Mouse (Mus musculus) C2C12 (cell line): ENCODE measurements around the gene Phlda1.

Source experiments
- CEBPB ChIP-seq: IDR thresholded peaks from one replicate; pipeline ENCODE4 v1.6.1; 2011; ENCODE audit warnings: low read depth, mild to moderate bottlenecking, control low read depth, moderate library complexity
- CTCF ChIP-seq: IDR thresholded peaks from one replicate; pipeline ENCODE4 v1.5.1; 2011; ENCODE audit not compliant: control insufficient read depth, insufficient read depth, insufficient read length
- FOSL1 ChIP-seq: IDR thresholded peaks from one replicate; pipeline ENCODE4 v1.8.0; 2011; ENCODE audit warnings: mild to moderate bottlenecking, low read length; ENCODE audit not compliant: poor library complexity, insufficient read depth, severe bottlenecking
- MAX ChIP-seq: IDR thresholded peaks from one replicate; pipeline ENCODE4 v1.6.1; 2011; ENCODE audit warnings: mild to moderate bottlenecking, control low read depth
- MYOD1 ChIP-seq: IDR thresholded peaks from one replicate; pipeline ENCODE4 v1.6.1; 2011; ENCODE audit warnings: low read depth; ENCODE audit not compliant: control insufficient read depth, insufficient read length
- MYOG ChIP-seq: IDR thresholded peaks from one replicate; pipeline ENCODE4 v1.6.1; 2011; ENCODE audit not compliant: control insufficient read depth, insufficient read length; ENCODE audit errors: extremely low read depth
- USF1 ChIP-seq: IDR thresholded peaks from one replicate; pipeline ENCODE4 v1.6.1; 2011; ENCODE audit warnings: low read depth, mild to moderate bottlenecking, control low read depth, moderate library complexity

- TF ChIP-seq USF1 (no peak), CTCF (no peak), MAX (no peak), MYOG (no peak), FOSL1 (no peak), CEBPB (no peak), MYOD1 (no peak)
Measured at GRCm38 (mm10) chr10:111506101-111506925, at the start of gene Phlda1.
